Mouse (Mus musculus): ENCODE measurements around the gene Cracr2a. TPM values are rescaled to one million over a fixed set of nuclear protein-coding genes. Genes with fewer than 3 reads are reported as not detected.

Gene Cracr2a
- polyA plus RNA-seq, 1 experiment: 4.0 TPM

DNA sequence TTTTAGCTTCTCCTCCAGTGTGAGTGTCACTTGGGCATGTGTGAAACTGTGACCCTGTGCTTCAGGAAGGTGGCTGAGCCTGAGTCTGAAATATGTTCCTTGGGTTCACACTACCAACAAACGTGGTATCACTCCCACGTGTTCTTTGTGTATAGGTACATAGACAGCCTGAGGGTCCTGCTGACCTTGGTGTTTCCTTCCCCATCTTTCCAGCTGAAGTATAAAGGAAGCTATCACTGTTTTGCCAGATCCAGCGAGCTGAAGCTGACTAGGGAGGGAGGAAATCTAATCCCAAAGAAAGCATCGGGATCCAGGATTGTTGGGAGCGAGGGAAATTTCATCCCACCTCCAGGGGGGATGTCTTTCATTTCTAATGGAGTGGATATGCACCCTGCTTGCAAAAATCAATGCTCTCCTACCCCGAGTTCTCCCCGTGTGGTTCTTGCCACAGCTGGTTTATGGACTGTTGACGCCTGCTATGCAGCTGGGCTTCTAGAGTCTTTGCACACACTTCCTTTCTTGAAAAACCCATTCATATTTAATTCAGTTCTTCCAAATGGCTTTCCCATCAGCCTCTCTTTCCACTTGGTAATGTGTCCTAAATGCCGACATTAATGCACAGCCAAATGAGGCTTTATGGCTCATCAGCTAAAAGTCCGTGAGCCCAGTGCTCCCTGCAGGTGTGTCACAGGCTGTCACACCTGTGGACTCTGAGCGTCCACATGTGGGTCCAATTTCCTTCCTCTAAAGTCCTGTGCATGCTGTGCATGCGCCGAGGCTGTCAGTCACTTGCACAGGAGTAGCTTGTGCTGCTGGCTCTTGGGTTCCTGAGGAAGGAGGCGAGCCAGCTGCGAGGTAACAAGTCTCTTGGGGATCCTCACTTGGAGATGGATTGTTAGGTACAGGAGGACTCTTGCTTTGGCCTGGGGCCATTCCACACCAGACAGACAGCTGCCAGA lies 44.2 kb downstream of the Cracr2a start:
- 50% methylated on average over 15 of the region's 15 CpGs for WGBS
- Histone ChIP-seq H3K27ac (ENCODE audit: insufficient read depth, low read length) (no peak overlapping the region), H3K36me3 (ENCODE audit: control insufficient read depth, insufficient read depth, low read length) (peaks cover 10% of the 10 kb centered on the region; the same call in 1 of the 2 replicates)

DNA sequence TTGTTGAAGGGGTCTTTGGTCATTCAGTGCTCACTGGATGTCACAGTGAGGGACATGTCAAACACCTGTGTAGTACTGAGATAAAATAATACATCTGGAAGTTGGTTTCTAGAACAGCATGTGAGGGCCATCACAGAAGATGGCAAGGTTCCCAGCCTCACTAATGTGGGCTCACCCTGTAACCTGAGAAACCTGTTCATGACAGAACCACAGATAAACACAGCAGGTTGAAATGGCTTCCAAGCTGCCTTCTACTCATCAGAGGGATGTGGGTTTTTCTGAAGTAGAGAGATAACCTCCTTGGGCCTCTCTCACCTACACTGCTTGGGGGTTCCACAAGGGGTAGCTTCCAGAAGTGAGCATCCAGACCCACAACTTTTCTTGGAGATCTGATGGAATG lies 48.5 kb downstream of the Cracr2a start:
- Histone ChIP-seq H3K27ac (ENCODE audit: insufficient read depth, low read length) (no peak overlapping the region), H3K4me1 (ENCODE audit: control insufficient read depth, insufficient read depth, insufficient read length) (no peaks in the 10 kb centered on the region), H3K27me3 (ENCODE audit: control insufficient read depth, insufficient read depth, low read length) (no peaks in the 10 kb centered on the region), H3K36me3 (ENCODE audit: control insufficient read depth, insufficient read depth, low read length) (peaks cover 17% of the 10 kb centered on the region; the same call in 1 of the 2 replicates), H3K4me3 (ENCODE audit: extremely low read depth, insufficient read depth, insufficient read length) (no peak overlapping the region)
- no peak for TF ChIP-seq CTCF (IDR thresholded peaks at IDR 0.05; ENCODE audit: extremely low read depth, insufficient read depth, insufficient read length, insufficient replicate concordance)
- no peak for TF ChIP-seq POLR2A (IDR thresholded peaks at IDR 0.05; ENCODE audit: low read depth, low read length)
- no peak for DNase-seq (ENCODE audit: low read depth in 1 of 2, low spot score in 2 of 2)

More for the DNA sequence above, 44.2 kb downstream of the Cracr2a start:
- no peaks in the 10 kb centered on the region for H3K27me3 ChIP-seq (ENCODE audit: control insufficient read depth, insufficient read depth, low read length)
- no peak overlapping the region for H3K4me3 ChIP-seq (ENCODE audit: extremely low read depth, insufficient read depth, insufficient read length)
- TF ChIP-seq CTCF (IDR thresholded peaks at IDR 0.05; ENCODE audit: extremely low read depth, insufficient read depth, insufficient read length, insufficient replicate concordance) (no peak), POLR2A (IDR thresholded peaks at IDR 0.05; ENCODE audit: low read depth, low read length) (no peak)
- no peaks in the 10 kb centered on the region for H3K4me1 ChIP-seq (ENCODE audit: control insufficient read depth, insufficient read depth, insufficient read length)
- no peak for DNase-seq (ENCODE audit: low read depth in 1 of 2, low spot score in 2 of 2)

DNA sequence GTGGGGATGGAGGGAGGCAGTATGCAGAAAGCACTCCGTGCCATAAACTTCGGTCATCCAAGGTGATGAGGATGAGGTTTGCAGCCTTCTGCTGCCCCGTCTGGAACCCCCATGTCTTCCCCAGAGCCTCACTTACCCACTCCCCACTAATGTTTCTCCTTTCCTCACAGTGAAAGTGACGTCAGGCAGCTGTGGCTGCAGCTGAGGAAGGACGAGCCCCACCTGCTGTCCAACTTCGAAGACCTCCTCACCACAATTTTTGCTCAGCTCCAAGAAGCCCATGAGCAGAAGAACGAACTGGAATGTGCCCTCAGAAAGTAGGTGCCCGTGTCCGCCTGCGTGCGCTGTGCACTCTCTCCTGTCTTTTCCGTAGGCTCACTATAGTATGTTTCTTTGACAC lies 50.1 kb downstream of the Cracr2a start:
- Histone ChIP-seq H3K4me3 (ENCODE audit: extremely low read depth, insufficient read depth, insufficient read length) (no peak overlapping the region), H3K4me1 (ENCODE audit: control insufficient read depth, insufficient read depth, insufficient read length) (no peaks in the 10 kb centered on the region), H3K27ac (ENCODE audit: insufficient read depth, low read length) (no peak overlapping the region), H3K36me3 (ENCODE audit: control insufficient read depth, insufficient read depth, low read length) (peaks cover 14% of the 10 kb centered on the region; the same call in 1 of the 2 replicates), H3K27me3 (ENCODE audit: control insufficient read depth, insufficient read depth, low read length) (no peaks in the 10 kb centered on the region)
- WGBS: 93% methylated on average over 12 of the region's 12 CpGs
- DNase-seq (ENCODE audit: low read depth in 1 of 2, low spot score in 2 of 2): no peak
- TF ChIP-seq POLR2A (IDR thresholded peaks at IDR 0.05; ENCODE audit: low read depth, low read length) (no peak), CTCF (IDR thresholded peaks at IDR 0.05; ENCODE audit: extremely low read depth, insufficient read depth, insufficient read length, insufficient replicate concordance) (no peak)

DNA sequence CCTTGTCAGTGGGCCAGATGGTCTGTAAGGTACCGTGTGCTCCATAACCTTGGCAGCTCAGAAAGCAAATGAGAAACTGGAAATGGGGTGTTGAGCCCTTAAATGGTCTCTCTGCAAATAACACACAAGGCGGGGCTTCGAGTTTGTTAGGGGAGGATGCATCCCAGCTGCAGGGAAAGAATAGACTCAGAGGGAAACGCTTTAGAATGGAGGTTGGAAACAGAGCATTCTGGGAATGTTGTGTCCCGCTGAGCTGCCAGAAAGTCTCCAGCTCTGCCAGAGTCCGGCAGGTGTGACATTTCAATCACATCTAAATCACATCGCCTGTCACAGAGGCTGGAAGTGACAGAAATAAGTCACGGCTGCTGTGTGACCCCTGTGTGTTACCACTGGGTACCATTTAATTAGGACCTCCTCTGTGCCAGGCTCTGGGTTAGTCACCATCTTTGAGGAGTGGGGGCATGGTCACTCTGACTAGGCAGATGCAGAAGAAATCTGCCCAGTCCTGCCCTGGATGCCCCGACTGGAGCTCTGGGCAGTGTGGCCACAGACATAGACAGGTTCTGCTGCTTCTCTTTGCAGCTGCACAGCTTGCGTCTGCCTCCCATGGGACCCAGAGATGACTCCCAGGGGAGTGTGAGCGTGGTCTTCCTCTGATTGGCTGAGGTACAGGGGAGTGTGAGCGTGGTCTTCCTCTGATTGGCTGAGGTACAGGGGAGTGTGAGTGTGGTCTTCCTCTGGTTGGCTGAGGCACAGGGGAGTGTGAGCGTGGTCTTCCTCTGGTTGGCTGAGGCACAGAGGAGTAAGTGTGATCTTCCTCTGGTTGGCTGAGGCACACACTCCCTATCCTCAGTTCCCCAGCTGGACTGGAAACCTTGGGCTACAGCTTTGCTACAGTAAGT lies 53.2 kb downstream of the Cracr2a start:
- H3K27me3 ChIP-seq (ENCODE audit: control insufficient read depth, insufficient read depth, low read length): no peaks in the 10 kb centered on the region
- 84% methylated on average over 13 of the region's 13 CpGs for WGBS
- TF ChIP-seq POLR2A (IDR thresholded peaks at IDR 0.05; ENCODE audit: low read depth, low read length) (no peak), CTCF (IDR thresholded peaks at IDR 0.05; ENCODE audit: extremely low read depth, insufficient read depth, insufficient read length, insufficient replicate concordance) (no peak)
- no peaks in the 10 kb centered on the region; the same call in 1 of the 2 replicates for H3K4me1 ChIP-seq (ENCODE audit: control insufficient read depth, insufficient read depth, insufficient read length)
- H3K27ac ChIP-seq (ENCODE audit: insufficient read depth, low read length): no peak overlapping the region
- peaks cover 8% of the 10 kb centered on the region; the same call in 1 of the 2 replicates for H3K36me3 ChIP-seq (ENCODE audit: control insufficient read depth, insufficient read depth, low read length)
- DNase-seq (ENCODE audit: low read depth in 1 of 2, low spot score in 2 of 2): peak in 1 of 2 experiments; percentile 41
- H3K4me3 ChIP-seq (ENCODE audit: extremely low read depth, insufficient read depth, insufficient read length): no peak overlapping the region

DNA sequence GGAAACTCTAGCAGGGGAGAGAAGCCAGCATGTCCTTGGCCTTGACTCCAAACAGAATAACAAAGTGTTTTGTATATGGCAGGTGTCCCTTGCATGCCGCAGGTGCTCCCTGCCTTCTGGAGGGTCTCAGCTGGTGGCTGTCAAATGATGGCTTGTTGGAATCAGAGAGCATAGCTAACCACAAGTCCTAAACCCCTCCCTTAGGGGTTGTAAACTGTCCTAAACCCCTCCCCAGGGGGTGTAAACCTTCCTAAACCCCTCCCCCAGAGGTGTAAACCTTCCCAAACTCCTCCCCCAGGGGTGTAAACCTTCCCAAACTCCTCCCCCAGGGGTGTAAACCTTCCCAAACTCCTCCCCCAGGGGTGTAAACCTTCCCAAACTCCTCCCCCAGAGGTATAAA lies 55.5 kb downstream of the Cracr2a start:
- Histone ChIP-seq H3K27me3 (ENCODE audit: control insufficient read depth, insufficient read depth, low read length) (no peaks in the 10 kb centered on the region), H3K27ac (ENCODE audit: insufficient read depth, low read length) (no peak overlapping the region), H3K4me1 (ENCODE audit: control insufficient read depth, insufficient read depth, insufficient read length) (no peaks in the 10 kb centered on the region; the same call in 1 of the 2 replicates), H3K36me3 (ENCODE audit: control insufficient read depth, insufficient read depth, low read length) (no peaks in the 10 kb centered on the region; the same call in 1 of the 2 replicates), H3K4me3 (ENCODE audit: extremely low read depth, insufficient read depth, insufficient read length) (no peak overlapping the region)
- 90% methylated on average over 1 of the region's 1 CpGs for WGBS
- DNase-seq (ENCODE audit: low read depth in 1 of 2, low spot score in 2 of 2): no peak
- TF ChIP-seq POLR2A (IDR thresholded peaks at IDR 0.05; ENCODE audit: low read depth, low read length) (no peak), CTCF (IDR thresholded peaks at IDR 0.05; ENCODE audit: extremely low read depth, insufficient read depth, insufficient read length, insufficient replicate concordance) (no peak)

DNA sequence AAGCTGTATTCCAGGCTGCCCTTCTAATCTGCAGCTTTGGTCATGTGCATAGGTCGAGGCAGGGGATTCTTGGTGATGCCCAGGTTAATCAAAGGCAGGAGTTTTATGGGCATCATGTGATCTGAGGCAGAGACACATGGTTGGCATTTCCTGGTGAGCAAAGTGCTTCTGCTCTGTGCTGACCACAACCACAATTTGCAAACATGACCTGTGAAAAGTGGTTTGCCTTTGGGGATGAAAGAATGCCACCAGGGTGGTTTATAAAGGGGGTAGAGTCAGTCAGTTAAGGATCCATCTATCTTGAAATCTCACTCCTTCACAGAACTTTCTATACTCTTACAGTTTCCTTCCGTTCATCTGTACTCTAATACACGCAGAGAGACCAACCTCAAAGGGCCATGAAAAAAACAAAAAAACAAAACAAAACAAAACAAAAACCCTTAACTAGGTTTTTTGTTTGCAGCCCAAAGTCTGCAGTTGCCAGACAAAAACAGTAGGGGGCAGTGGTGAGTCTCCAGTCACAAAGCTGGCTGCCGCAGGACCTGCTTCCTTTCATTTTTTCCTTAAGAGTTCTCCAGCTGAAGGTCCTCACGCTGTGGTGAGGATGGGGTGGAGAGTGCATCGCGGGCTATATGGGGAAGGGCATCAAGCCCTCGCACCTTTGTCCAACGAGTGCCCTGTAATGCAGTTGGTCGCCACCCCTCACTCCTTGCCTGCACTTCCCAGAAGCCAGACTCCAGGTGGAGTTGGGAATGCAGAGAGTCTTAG lies 56.3 kb downstream of the Cracr2a start:
- H3K27ac ChIP-seq (ENCODE audit: insufficient read depth, low read length): no peak overlapping the region
- no peak for DNase-seq (ENCODE audit: low read depth in 1 of 2, low spot score in 2 of 2)
- 64% methylated on average over 10 of the region's 10 CpGs for WGBS
- TF ChIP-seq POLR2A (IDR thresholded peaks at IDR 0.05; ENCODE audit: low read depth, low read length) (no peak), CTCF (IDR thresholded peaks at IDR 0.05; ENCODE audit: extremely low read depth, insufficient read depth, insufficient read length, insufficient replicate concordance) (peak; percentile 26; the same call in 1 of the 2 replicates)
- H3K27me3 ChIP-seq (ENCODE audit: control insufficient read depth, insufficient read depth, low read length): no peaks in the 10 kb centered on the region
- H3K36me3 ChIP-seq (ENCODE audit: control insufficient read depth, insufficient read depth, low read length): no peaks in the 10 kb centered on the region
- H3K4me1 ChIP-seq (ENCODE audit: control insufficient read depth, insufficient read depth, insufficient read length): no peaks in the 10 kb centered on the region; the same call in 1 of the 2 replicates
- H3K4me3 ChIP-seq (ENCODE audit: extremely low read depth, insufficient read depth, insufficient read length): no peak overlapping the region
